Mouse (Mus musculus) layer of hippocampus, adult 9-10 months (tissue): Measurements from ENCODE around the gene Mob3a.

Experiments
- DNase-seq: peaks from one replicate; pipeline ENCODE4 v3.0.0; 2022; ENCODE audit warnings: low spot score

The Mob3a gene

GRCm38 (mm10) chr10:80700038-80700504, 1.7 kb downstream of the Mob3a start:
- DNase-seq: no peak

DNA sequence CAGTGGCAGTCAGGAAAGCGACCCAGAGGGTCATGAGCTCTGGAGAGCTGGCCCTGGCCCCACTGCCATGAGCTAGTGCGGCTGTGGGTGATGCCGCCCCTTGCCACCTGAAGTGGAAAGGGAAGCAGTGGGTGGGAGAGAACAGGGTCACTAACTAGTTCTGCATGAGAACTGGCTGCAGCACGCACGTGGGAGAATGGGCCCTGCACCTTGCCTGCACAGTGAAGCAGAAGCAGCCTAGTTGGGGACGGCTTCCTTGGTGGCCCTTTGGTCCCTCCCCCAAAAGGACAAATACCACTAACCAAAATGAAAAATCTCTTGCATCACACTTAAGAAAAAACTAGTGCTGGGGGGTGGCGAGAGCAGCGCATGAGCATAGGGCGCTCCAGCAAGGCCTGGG, 3.2 kb downstream of the Mob3a start:
- no peak for DNase-seq

GRCm38 (mm10) chr10:80697812-80698211, 4.0 kb downstream of the Mob3a start:
- DNase-seq: no peak

DNA sequence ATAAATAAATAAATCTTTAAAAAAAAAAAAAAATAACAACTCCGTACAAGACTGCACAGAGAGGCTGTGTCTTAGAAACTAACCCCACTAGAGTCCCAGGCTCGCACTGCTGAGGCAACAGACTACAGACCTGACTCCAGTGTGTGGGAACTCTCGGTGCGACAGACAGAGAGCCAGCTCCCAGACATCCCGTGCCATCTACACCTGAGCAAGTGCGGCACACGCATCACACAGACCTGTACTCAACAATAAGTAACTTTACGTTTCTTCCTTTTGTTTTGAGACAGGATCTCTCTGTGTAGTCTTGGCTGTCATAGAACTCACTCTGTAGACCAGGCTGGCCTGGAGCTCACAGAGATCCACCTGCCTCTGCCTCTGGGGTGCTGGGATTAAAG, 4.4 kb downstream of the Mob3a start:
- no peak for DNase-seq

DNA sequence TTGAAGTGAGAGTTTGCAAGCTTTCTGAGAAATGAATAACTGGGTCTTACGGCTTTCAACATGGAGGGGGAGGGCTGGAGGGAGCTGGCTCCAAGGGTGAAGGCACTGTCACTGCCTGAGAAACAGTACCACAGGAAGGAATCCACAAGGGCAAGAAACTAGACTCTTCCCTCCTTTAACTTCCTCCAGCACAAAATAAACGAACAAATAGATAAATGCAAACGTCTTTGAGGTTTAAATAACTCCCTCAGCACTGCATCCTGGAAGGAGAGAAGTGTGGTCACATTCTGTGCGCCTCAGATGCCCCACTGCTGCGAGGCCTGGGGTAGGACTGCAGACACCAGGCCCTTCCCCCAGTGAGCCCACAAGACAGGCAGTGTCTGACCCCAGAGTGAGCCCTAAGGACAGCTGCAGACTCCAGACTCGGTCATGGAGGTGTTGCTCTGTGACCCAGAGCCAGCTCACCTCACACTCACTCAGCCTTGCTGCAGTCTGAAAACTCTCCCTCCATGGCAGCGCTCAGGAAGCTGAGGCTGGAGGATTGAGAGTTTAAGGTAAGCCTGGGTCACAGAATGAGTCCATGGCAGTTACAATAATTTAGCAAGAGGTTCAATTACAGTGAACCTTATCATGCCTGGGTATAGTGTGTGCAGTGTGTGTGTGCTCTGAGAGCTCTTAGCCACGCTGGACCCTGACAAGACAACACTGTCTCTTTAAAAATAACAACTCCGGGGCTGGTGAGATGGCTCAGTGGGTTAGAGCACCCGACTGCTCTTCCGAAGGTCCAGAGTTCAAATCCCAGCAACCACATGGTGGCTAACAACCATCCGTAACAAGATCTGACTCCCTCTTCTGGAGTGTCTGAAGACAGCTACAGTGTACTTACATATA, 5.0 kb downstream of the Mob3a start:
- no peak for DNase-seq

DNA sequence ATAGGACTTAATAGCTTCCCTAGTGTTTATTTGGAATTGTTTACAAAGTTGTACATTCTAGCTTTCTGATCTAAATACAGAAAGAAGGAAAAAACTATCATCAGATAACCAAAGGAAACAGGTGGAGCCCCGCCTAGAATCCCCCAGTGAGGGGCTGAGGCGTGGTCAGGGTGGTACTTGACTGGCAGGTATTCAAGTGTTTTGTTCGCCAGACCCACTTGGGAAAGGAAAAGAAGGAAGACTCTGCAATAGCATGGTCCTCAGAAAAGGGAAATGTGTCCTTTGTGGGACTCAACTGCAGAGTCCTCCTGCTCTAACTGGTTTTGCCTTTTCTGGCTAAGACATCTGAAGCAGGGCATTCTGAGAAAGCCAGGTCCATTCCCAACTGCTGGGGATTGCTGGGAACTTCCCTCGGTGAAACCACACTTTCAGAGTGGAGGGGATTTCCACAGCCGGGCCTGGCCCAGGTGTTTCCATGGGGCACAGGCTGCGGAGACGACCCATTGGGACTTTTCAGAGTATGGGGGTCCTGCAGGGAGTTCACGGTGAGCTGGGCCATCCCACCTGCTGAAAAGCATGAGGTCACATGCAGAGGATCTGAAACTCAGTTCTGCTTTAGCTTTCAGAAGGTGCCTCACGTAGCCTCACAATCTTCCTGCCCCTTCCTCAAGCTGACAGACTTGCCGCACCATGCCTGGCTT, 5.8 kb downstream of the Mob3a start:
- no peak for DNase-seq

DNA sequence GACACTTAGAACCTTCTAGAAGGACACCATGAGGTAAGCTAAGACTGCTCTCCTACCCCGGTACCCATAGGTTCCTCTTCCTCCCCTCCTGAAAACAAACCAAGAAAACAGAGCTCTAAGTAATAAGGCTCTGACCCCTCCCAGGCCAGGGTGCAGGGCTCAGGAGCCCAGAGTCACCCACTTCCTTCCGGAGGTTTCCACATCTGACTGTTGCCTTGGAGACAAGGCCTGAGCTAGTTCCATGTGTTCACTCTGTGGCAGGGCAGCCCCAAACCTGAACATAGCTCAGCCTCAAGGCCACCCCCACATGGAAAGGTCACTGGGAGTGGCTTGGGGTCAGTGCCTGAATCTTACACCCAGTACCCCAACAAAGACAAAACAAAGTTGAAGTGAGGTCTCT, 6.6 kb downstream of the Mob3a start:
- no peak for DNase-seq

GRCm38 (mm10) chr10:80694159-80694938, 7.4 kb downstream of the Mob3a start:
- DNase-seq: no peak

DNA sequence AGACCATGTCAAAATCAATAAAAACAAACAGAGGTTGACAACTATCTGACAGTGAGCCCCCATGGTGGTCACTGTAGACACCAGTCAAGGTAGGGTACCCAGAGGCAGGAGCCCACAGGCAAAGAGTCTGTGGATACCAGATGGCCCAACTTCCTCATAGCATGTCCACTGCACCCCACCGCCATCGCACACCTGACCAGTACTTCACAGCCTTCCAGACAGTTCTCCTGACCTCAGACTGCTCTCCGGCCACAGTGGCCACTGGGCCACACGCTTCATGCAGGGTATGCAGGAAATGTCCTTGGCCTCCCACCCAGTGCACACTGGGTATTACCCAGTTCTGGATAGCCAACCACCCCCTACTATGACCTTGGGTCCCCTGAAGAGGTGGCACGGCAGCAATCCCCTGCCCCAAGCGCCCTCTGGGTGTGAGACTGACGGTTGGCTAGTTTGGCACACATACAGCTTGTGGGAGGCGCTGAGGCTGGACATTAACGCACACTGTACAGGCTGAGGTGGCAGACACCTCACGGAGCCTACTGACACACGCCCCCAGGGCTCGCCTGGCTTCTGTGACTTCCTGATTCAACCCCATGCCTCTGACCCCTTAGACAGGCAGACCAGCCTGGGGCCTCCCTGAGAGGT, 8.3 kb downstream of the Mob3a start:
- no peak for DNase-seq

DNA sequence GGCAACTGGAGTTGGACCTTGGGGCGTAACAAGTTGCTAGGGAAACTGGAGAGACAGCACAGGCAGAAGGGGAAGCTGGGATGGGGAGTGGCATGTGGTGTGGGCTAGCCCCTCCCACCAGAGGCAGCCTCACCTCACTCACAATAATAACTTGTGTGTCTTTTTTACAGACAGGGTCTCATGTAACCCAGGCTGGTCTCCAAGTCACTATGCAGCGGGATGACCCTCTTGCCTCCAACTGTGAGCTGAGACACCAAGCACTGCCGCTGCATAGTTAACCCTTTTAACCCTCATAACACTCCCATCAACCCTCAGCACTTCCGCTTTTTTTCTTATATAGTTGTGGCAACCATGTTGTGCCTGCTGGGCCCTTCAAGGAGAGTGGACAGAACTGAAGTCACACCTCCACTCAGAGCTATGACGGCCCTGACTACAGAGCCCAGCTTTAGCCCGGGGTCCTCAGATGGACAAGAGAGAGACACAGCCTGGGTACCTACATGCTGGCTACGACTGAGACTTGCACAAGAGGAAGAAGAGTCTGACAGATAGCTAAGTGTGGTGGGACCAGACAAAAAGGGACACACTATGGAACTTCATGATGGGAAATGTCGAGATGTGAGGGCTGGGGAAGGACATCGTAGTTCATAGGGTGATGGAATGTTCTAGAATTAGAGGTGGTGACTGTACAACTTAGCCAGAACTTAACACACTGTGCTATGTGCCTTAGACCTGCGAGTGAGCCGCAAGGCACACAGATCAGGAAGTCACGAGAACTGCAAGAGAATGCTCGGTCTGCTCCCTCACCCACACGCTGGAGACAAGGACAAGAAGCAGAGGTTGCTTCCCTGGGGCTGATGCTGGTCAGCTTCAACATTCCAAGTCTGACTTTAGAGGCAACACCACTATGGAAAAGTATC, 9.3 kb downstream of the Mob3a start:
- DNase-seq: no peak

DNA sequence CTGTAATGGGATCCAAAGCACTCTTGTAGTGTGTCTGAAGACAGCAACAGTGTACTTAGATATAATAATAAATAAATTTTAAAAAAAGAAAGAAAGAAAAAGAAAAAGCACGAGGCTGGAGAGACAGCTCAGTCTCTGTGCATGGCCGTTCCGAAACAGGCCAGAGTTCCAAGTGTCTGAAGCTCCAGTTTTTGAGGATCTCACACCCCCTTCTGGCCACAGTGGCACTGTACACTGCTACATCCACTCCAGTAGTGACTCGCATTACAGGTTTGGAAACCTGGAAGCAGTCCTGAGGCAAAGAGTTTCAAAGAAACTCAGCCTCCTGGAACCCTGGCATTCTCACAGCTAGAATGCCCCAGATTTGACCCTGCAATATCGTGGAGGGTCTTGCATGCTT, 13.9 kb downstream of the Mob3a start:
- DNase-seq: no peak

DNA sequence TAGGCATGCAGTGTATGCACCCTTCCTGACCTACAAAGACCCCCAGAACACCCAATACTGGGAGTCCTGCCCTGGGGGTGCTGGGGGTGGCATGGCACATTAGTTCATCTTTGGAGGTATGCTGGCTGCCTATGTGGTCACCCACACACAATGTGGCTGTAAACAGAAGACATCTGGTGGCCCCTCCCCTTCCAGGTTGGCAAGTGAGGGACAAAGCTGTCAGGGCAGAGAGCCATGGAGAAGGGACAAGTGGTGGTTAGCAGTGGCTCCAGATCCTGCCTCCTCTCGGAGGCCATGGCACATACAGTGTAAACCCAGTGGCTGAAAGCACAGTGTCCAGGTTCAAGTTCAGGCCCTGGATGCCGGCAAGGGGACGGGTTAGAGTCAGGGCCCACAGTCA, 15.2 kb downstream of the Mob3a start:
- no peak for DNase-seq

- DNase-seq: no peak
These were observed 16.8 kb downstream of the Mob3a start for GRCm38 (mm10) chr10:80684984-80685383.

DNA sequence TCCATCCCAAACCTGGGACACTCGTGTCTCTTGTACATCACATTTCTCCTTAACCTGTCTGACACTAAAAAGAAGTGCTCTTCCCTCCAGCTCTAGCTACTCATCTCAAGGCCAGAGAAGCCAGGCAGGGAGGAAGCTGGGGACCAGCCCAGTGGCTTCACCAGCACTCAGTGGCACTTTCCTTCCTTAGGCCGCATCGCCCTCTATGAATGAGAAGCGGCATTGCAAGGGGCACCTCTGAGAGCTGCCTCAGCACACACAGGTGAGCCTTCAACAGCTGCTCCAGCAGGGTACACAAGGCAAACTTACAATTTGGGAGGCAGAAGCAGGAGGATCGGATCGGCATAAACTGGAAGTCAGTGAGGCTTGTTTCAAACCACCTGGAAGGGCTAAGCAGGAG, 17.6 kb downstream of the Mob3a start:
- no peak for DNase-seq

DNA sequence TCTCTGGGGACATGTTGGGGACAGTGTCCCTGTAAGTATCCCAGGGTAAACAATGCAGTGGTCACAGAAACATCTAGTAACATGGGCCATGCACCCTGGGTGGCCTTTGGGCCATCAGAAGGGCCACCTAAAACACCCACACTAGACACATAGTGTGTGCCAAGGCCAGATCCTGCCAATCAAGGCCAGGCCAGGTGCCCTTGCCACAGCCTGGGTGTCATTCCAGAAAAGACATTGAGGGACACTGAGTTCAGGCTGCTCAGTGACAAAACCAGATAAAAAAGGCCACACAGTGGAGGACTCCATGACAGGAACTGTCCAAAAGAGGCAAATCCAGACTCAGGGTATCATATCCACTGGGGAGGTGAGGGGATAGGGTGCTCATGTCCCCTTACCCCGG, 18.1 kb downstream of the Mob3a start:
- DNase-seq: no peak

DNA sequence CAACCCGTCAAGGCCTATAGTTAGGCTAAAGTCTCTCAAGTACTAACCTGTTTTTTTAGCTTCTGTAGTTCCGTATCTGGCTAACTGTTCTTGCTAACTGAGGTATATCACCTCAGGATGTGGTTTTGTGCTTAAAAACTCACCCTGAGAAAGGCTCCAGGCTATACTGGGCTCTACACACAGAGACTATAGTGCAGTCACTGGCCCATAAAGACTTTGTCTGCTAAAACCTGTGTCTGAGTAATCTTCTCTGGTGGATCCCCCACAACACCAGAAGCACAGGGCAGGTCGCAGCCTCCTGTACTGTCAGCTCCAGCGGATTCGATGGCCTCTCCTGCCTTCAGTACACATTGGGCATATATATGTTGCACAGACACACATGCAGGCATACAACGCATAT, 19.8 kb downstream of the Mob3a start:
- no peak for DNase-seq

- DNase-seq: no peak
These were observed 21.5 kb downstream of the Mob3a start for GRCm38 (mm10) chr10:80680260-80680696.

DNA sequence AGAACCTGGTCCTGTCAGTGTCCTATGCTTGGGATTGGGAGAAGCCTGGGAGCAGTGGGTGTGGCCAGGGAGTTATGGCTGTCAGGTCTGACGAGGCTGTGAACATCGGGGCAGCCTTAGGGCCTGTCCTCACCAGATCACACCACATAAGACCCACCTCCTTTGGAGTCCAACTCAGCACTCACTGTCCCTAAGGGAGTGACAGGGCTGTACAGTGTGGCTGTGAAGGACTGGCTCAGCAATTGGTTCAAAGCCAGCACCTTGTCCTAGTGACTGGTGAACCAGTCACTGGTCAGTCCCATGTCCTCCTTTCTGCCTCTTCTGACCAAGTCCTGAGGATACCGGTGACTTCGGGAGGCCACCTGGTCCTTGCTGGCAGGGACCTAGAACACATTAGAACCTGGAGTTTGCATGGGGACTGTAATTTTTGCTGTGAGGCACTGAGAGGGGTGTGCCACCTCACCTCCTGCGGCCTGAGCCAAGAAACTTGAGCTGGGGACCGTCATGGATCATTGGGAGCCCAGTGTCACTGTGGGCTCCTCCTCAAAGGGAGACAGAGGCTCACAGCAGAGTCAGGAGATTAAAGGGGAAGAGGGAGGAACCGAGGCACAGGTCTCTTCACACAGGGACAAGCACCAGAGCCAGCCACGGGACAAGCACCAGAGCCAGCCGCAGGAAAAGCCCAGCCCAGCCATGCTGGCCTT, 22.1 kb downstream of the Mob3a start:
- no peak for DNase-seq

DNA sequence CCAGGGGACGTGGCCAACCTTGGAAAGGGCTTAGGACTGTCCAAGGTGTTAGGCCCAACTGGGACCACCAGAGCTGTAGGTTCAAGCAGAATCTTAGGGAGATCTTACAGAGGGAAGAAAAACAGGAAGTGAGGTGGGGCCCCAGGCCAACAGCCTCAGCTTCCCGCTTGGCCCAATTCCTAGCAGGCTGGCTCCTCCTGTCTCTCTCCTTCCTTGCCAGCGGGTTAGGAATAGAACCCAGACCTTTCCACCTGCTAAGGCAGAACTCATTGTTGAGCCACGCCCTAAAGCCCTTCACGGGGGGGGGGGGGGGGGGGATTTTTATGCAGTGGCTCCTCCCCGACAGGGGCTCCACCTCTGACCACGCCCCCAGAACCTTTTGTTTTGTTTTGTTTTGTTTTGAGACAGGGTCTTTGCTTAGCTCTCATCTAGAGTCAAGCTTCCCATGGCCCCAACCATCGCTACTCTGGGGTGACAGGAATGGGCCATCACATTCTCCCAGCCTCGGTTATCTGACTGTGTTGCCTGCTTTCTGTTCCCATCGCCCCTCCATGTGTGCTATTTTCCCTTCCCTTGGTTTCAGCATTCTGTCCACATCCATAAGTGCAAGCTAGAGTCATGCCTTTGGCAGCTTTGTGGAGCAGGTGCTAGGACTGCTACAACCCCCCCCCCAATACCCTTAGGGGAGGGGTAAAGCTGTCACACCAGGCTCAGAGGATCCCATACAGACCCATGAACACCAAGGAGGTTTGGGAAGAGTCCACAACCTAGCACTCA, 23.0 kb downstream of the Mob3a start:
- DNase-seq: no peak
